Mouse (Mus musculus): Measurements from ENCODE around the gene Tefm. TPM values are rescaled to one million over a fixed set of nuclear protein-coding genes. Genes with fewer than 3 reads are reported as not detected.

Tefm gene
- polyA plus RNA-seq, 1 experiment from 2014 or later, result 25.4 TPM

GRCm38 (mm10) chr11:80137773-80138172 lies 4.2 kb downstream of the Tefm start:
- Histone ChIP-seq H3K4me1 (ENCODE audit: control insufficient read depth, insufficient read depth, low read length) (peaks cover 6% of the 10 kb centered on the region; the same call in 1 of the 2 replicates), H3K27me3 (ENCODE audit: control insufficient read depth, insufficient read depth, low read length) (no peaks in the 10 kb centered on the region), H3K4me3 (replicated peaks; ENCODE audit: low read depth, low read length) (no peak overlapping the region), H3K36me3 (ENCODE audit: control insufficient read depth, insufficient read depth, low read length) (peaks cover 40% of the 10 kb centered on the region), H3K9me3 (ENCODE audit: control insufficient read depth, low read length) (no peaks in the 10 kb centered on the region), H3K27ac (replicated peaks; ENCODE audit: low read depth, low read length) (no peak overlapping the region), H3K4me2 (ENCODE audit: low read length) (no peak overlapping the region), H3K9ac (replicated peaks; ENCODE audit: low read length) (no peak overlapping the region)
- DNase-seq (no peak), ATAC-seq (ENCODE audit: low FRiP score, low TSS enrichment) (no peak)
- WGBS, result 89% methylated on average over 5 of the region's 5 CpGs

GRCm38 (mm10) chr11:80136786-80137185 lies 5.2 kb downstream of the Tefm start:
- DNase-seq (no peak), ATAC-seq (ENCODE audit: low FRiP score, low TSS enrichment) (no peak)

DNA sequence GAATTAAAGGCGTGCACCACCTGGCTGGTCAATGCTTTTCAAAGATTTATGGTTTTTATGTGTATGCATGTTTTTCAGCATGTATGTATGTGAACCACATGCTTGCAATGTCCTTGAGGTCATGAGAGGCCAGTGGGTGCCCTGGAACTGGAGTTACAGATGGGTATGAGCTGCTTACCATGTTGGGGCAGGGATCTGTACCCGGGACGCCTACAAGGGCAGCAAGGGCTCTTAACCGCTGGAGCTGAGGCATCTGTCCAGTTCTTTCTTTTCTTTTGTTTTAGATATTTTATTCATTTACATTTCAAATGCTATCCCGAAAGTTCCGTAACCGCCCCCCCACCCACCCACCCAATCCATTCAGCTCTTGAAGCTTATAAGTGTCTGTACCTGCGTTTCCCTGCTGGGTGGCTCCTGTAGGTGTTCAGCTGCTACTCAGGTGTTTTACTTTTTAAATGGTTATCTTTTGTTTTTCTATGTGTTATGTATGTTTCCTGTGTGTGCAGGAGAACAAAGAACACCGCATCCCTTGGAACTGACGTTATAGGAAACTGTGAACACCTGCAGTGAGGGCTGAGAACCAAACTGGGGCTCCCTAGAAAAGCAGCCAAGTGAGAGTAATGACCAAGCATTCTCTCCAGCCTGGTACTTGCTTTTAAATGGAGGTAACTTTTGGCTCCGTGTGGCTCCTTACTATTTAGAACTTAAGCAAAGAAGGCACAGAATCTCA lies 5.9 kb downstream of the Tefm start:
- peaks cover 49% of the 10 kb centered on the region for H3K36me3 ChIP-seq (ENCODE audit: control insufficient read depth, insufficient read depth, low read length)
- WGBS, result 91% methylated on average over 11 of the region's 11 CpGs
- H3K27ac ChIP-seq (replicated peaks; ENCODE audit: low read depth, low read length), result no peak overlapping the region

More at GRCm38 (mm10) chr11:80136786-80137185, 5.2 kb downstream of the Tefm start:
- 93% methylated on average over 13 of the region's 13 CpGs for WGBS
- no peaks in the 10 kb centered on the region for H3K27me3 ChIP-seq (ENCODE audit: control insufficient read depth, insufficient read depth, low read length)
- H3K4me3 ChIP-seq (replicated peaks; ENCODE audit: low read depth, low read length), result no peak overlapping the region
- H3K9ac ChIP-seq (replicated peaks; ENCODE audit: low read length), result no peak overlapping the region
- H3K36me3 ChIP-seq (ENCODE audit: control insufficient read depth, insufficient read depth, low read length), result peaks cover 49% of the 10 kb centered on the region
- H3K27ac ChIP-seq (replicated peaks; ENCODE audit: low read depth, low read length), result no peak overlapping the region
- H3K4me2 ChIP-seq (ENCODE audit: low read length), result no peak overlapping the region
- no peaks in the 10 kb centered on the region for H3K9me3 ChIP-seq (ENCODE audit: control insufficient read depth, low read length)
- H3K4me1 ChIP-seq (ENCODE audit: control insufficient read depth, insufficient read depth, low read length), result 0 out of 2 replicates have a peak, but pooled peaks cover 3% of the 10 kb centered on the region

GRCm38 (mm10) chr11:80134744-80135143 lies 7.2 kb downstream of the Tefm start:
- Histone ChIP-seq H3K9ac (replicated peaks; ENCODE audit: low read length) (no peak overlapping the region), H3K4me2 (ENCODE audit: low read length) (no peak overlapping the region), H3K36me3 (ENCODE audit: control insufficient read depth, insufficient read depth, low read length) (peaks cover 43% of the 10 kb centered on the region), H3K4me3 (replicated peaks; ENCODE audit: low read depth, low read length) (no peak overlapping the region), H3K27ac (replicated peaks; ENCODE audit: low read depth, low read length) (no peak overlapping the region), H3K9me3 (ENCODE audit: control insufficient read depth, low read length) (no peaks in the 10 kb centered on the region), H3K4me1 (ENCODE audit: control insufficient read depth, insufficient read depth, low read length) (no peaks in the 10 kb centered on the region), H3K27me3 (ENCODE audit: control insufficient read depth, insufficient read depth, low read length) (no peaks in the 10 kb centered on the region)
- DNase-seq, result no peak
- ATAC-seq (ENCODE audit: low FRiP score, low TSS enrichment), result no peak
- 82% methylated on average over 4 of the region's 4 CpGs for WGBS

More for the DNA sequence above, 5.9 kb downstream of the Tefm start:
- no peak overlapping the region for H3K4me2 ChIP-seq (ENCODE audit: low read length)
- no peak overlapping the region for H3K9ac ChIP-seq (replicated peaks; ENCODE audit: low read length)
- H3K4me1 ChIP-seq (ENCODE audit: control insufficient read depth, insufficient read depth, low read length), result 0 out of 2 replicates have a peak, but pooled peaks cover 3% of the 10 kb centered on the region
- ATAC-seq (ENCODE audit: low FRiP score, low TSS enrichment) (no peak), DNase-seq (no peak)
- H3K4me3 ChIP-seq (replicated peaks; ENCODE audit: low read depth, low read length), result no peak overlapping the region
- H3K27me3 ChIP-seq (ENCODE audit: control insufficient read depth, insufficient read depth, low read length), result no peaks in the 10 kb centered on the region
- no peaks in the 10 kb centered on the region for H3K9me3 ChIP-seq (ENCODE audit: control insufficient read depth, low read length)

DNA sequence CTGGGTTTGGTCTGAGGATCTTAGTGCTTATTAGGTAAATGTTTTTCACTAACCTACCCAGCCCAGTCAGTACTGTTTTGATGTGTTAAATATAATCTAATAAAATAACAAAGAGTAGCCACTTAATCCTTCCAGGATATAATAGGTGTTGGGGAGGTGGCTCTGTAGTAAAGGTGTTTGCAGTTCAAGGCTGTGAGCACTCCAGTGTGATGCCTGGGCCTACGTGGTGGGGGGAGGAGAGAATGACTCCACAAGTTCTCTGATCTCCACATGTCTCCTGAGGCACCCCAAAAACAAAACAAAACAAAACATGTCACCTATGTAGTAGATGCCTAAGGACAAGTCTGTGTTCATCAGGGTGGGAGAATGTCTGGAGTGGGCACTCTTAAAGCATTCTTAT lies 9.9 kb downstream of the Tefm start:
- Histone ChIP-seq H3K9me3 (ENCODE audit: control insufficient read depth, low read length) (no peaks in the 10 kb centered on the region), H3K9ac (replicated peaks; ENCODE audit: low read length) (no peak overlapping the region), H3K27me3 (ENCODE audit: control insufficient read depth, insufficient read depth, low read length) (no peaks in the 10 kb centered on the region), H3K4me1 (ENCODE audit: control insufficient read depth, insufficient read depth, low read length) (no peaks in the 10 kb centered on the region), H3K27ac (replicated peaks; ENCODE audit: low read depth, low read length) (no peak overlapping the region), H3K4me2 (ENCODE audit: low read length) (no peak overlapping the region), H3K4me3 (replicated peaks; ENCODE audit: low read depth, low read length) (no peak overlapping the region), H3K36me3 (ENCODE audit: control insufficient read depth, insufficient read depth, low read length) (peaks cover 40% of the 10 kb centered on the region)
- ATAC-seq (ENCODE audit: low FRiP score, low TSS enrichment) (no peak), DNase-seq (no peak)
- WGBS, result 74% methylated on average over 1 of the region's 1 CpGs

GRCm38 (mm10) chr11:80116411-80116810 lies 25.6 kb downstream of the Tefm start:
- H3K4me3 ChIP-seq (replicated peaks; ENCODE audit: low read depth, low read length), result no peak overlapping the region
- no peaks in the 10 kb centered on the region for H3K27me3 ChIP-seq (ENCODE audit: control insufficient read depth, insufficient read depth, low read length)
- H3K9ac ChIP-seq (replicated peaks; ENCODE audit: low read length), result no peak overlapping the region
- 82% methylated on average over 1 of the region's 1 CpGs for WGBS
- DNase-seq, result no peak
- no peaks in the 10 kb centered on the region for H3K4me1 ChIP-seq (ENCODE audit: control insufficient read depth, insufficient read depth, low read length)
- H3K27ac ChIP-seq (replicated peaks; ENCODE audit: low read depth, low read length), result no peak overlapping the region
- no peak for ATAC-seq (ENCODE audit: low FRiP score, low TSS enrichment)
- no peaks in the 10 kb centered on the region for H3K9me3 ChIP-seq (ENCODE audit: control insufficient read depth, low read length)
- H3K4me2 ChIP-seq (ENCODE audit: low read length), result no peak overlapping the region
- H3K36me3 ChIP-seq (ENCODE audit: control insufficient read depth, insufficient read depth, low read length), result peaks cover 55% of the 10 kb centered on the region

- H3K4me2 ChIP-seq (ENCODE audit: low read length), result no peak overlapping the region
- H3K27ac ChIP-seq (replicated peaks; ENCODE audit: low read depth, low read length), result no peak overlapping the region
- H3K27me3 ChIP-seq (ENCODE audit: control insufficient read depth, insufficient read depth, low read length), result no peaks in the 10 kb centered on the region
- no peaks in the 10 kb centered on the region for H3K9me3 ChIP-seq (ENCODE audit: control insufficient read depth, low read length)
- no peaks in the 10 kb centered on the region for H3K4me1 ChIP-seq (ENCODE audit: control insufficient read depth, insufficient read depth, low read length)
- WGBS, result 87% methylated on average over 1 of the region's 1 CpGs
- ATAC-seq (ENCODE audit: low FRiP score, low TSS enrichment) (no peak), DNase-seq (no peak)
- peaks cover 48% of the 10 kb centered on the region for H3K36me3 ChIP-seq (ENCODE audit: control insufficient read depth, insufficient read depth, low read length)
- no peak overlapping the region for H3K4me3 ChIP-seq (replicated peaks; ENCODE audit: low read depth, low read length)
- H3K9ac ChIP-seq (replicated peaks; ENCODE audit: low read length), result no peak overlapping the region
Measured at GRCm38 (mm10) chr11:80104407-80104806, 37.6 kb downstream of the Tefm start.

DNA sequence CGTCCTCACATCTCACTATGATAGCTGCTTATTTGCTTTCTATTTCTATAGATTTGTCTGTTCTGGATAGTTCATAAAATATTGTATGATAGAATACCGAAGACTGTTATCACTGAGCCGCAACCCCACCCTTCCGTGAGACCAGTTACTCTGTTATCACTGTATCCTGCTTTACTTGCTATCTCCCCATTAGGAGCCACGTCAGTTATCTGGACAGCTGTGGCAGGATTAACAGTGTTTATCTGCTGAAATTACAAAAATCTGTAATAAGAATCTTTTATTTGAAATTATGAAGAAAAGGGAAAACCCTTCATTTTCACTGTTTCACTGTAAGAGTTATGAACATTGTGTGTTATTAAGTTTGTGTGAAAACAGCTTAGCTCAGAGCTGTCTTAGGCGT lies 40.7 kb downstream of the Tefm start:
- H3K4me3 ChIP-seq (replicated peaks; ENCODE audit: low read depth, low read length), result no peak overlapping the region
- peaks cover 36% of the 10 kb centered on the region for H3K36me3 ChIP-seq (ENCODE audit: control insufficient read depth, insufficient read depth, low read length)
- ATAC-seq (ENCODE audit: low FRiP score, low TSS enrichment), result no peak
- no peak for DNase-seq
- H3K4me1 ChIP-seq (ENCODE audit: control insufficient read depth, insufficient read depth, low read length), result no peaks in the 10 kb centered on the region
- H3K9ac ChIP-seq (replicated peaks; ENCODE audit: low read length), result no peak overlapping the region
- H3K27ac ChIP-seq (replicated peaks; ENCODE audit: low read depth, low read length), result no peak overlapping the region
- H3K27me3 ChIP-seq (ENCODE audit: control insufficient read depth, insufficient read depth, low read length), result no peaks in the 10 kb centered on the region
- no peaks in the 10 kb centered on the region for H3K9me3 ChIP-seq (ENCODE audit: control insufficient read depth, low read length)
- no peak overlapping the region for H3K4me2 ChIP-seq (ENCODE audit: low read length)
- WGBS, result 94% methylated on average over 6 of the region's 6 CpGs

GRCm38 (mm10) chr11:80098444-80099056 lies 43.4 kb downstream of the Tefm start:
- WGBS, result 96% methylated on average over 3 of the region's 3 CpGs
- H3K36me3 ChIP-seq (ENCODE audit: control insufficient read depth, insufficient read depth, low read length), result peaks cover 36% of the 10 kb centered on the region
- DNase-seq, result no peak
- no peak overlapping the region for H3K9ac ChIP-seq (replicated peaks; ENCODE audit: low read length)
- no peaks in the 10 kb centered on the region for H3K4me1 ChIP-seq (ENCODE audit: control insufficient read depth, insufficient read depth, low read length)
- ATAC-seq (ENCODE audit: low FRiP score, low TSS enrichment), result no peak
- no peak overlapping the region for H3K4me2 ChIP-seq (ENCODE audit: low read length)
- no peak overlapping the region for H3K27ac ChIP-seq (replicated peaks; ENCODE audit: low read depth, low read length)
- no peaks in the 10 kb centered on the region for H3K9me3 ChIP-seq (ENCODE audit: control insufficient read depth, low read length)
- no peaks in the 10 kb centered on the region for H3K27me3 ChIP-seq (ENCODE audit: control insufficient read depth, insufficient read depth, low read length)
- no peak overlapping the region for H3K4me3 ChIP-seq (replicated peaks; ENCODE audit: low read depth, low read length)

Data from midbrain, embryonic 14.5 days (tissue).